Mouse (Mus musculus) urinary bladder, adult 18-20 months (tissue): ENCODE data around the gene Prss45.

Experiments used
- DNase-seq, 2 experiments: peaks; one replicate each; pipeline ENCODE4 v3.0.0; 2022; ENCODE audit warnings: low spot score in 2 of 2, mixed read lengths in 2 of 2

Prss45 gene

GRCm38 (mm10) chr9:110857781-110858472, 23.5 kb downstream of the Prss45 start, which contains the start of gene Prss50:
TSS of gene Prss50 (plus strand) at chr9:110857967.
- DNase-seq: no peak

- no peak for DNase-seq
Measured at GRCm38 (mm10) chr9:110858523-110858922, 24.1 kb downstream of the Prss45 start.

GRCm38 (mm10) chr9:110858967-110859596, 24.7 kb downstream of the Prss45 start:
- DNase-seq: no peak

- no peak for DNase-seq
Measured at GRCm38 (mm10) chr9:110871030-110871429, 36.6 kb downstream of the Prss45 start.

GRCm38 (mm10) chr9:110873681-110874659, 39.6 kb downstream of the Prss45 start:
- no peak for DNase-seq

- no peak for DNase-seq
Measured at GRCm38 (mm10) chr9:110874660-110875191, 40.3 kb downstream of the Prss45 start.

GRCm38 (mm10) chr9:110875288-110875695, 40.9 kb downstream of the Prss45 start:
- no peak for DNase-seq

GRCm38 (mm10) chr9:110877353-110877752, 43.0 kb downstream of the Prss45 start:
- DNase-seq: no peak

- DNase-seq: peak in 1 of 2 experiments; percentile 56
Measured at GRCm38 (mm10) chr9:110877888-110878287, 43.5 kb downstream of the Prss45 start.

GRCm38 (mm10) chr9:110879191-110879920, 45.0 kb downstream of the Prss45 start, which contains the start of gene Als2cl:
TSS of gene Als2cl (plus strand) at chr9:110879870.
- DNase-seq: no peak

GRCm38 (mm10) chr9:110879998-110880561, 45.7 kb downstream of the Prss45 start, which contains the start of gene Tmie:
TSS of gene Tmie (minus strand) at chr9:110880113.
- DNase-seq: peak; percentile 74 to 78

GRCm38 (mm10) chr9:110880772-110881171, 46.4 kb downstream of the Prss45 start:
- DNase-seq: peak; percentile 57 to 76

GRCm38 (mm10) chr9:110881953-110882352, 47.6 kb downstream of the Prss45 start:
- DNase-seq: no peak

GRCm38 (mm10) chr9:110887388-110888303, 53.3 kb downstream of the Prss45 start:
- DNase-seq: no peak

- no peak for DNase-seq
Measured at GRCm38 (mm10) chr9:110888935-110889334, 54.5 kb downstream of the Prss45 start.

GRCm38 (mm10) chr9:110890026-110890783, 55.8 kb downstream of the Prss45 start:
- DNase-seq: no peak
